Mouse (Mus musculus): Measurements from ENCODE around the gene Pnkd.

- TF ChIP-seq MAX (IDR thresholded peaks at IDR 0.05) (no peak), CTCF (IDR thresholded peaks at IDR 0.05; ENCODE audit: control insufficient read depth, insufficient read depth, insufficient read length) (no peak), CEBPB (IDR thresholded peaks at IDR 0.05; ENCODE audit: low read depth) (no peak), FOSL1 (IDR thresholded peaks at IDR 0.05; ENCODE audit: insufficient read depth, low read length, poor library complexity, severe bottlenecking) (no peak), MYOG (IDR thresholded peaks at IDR 0.05; ENCODE audit: control insufficient read depth, extremely low read depth, insufficient read length) (no peak), MYOD1 (IDR thresholded peaks at IDR 0.05; ENCODE audit: control insufficient read depth, insufficient read length, low read depth) (no peak), USF1 (IDR thresholded peaks at IDR 0.05; ENCODE audit: low read depth) (no peak)
These were observed 90.8 kb downstream of the Pnkd start for GRCm38 (mm10) chr1:74375561-74375960.

All from C2C12 (cell line).